Mouse (Mus musculus): ENCODE results near the gene Traf2. TPM values are rescaled to one million over a fixed set of nuclear protein-coding genes. Genes with fewer than 3 reads are reported as not detected.

Gene Traf2
- 15.6 TPM for polyA plus RNA-seq (2014; fragmentation: Illumina TruSeq; extraction: RNeasy Lipid Tissue Mini Kit (QIAGEN cat#74804); ENCODE audit: low read depth, low replicate concordance)

DNA sequence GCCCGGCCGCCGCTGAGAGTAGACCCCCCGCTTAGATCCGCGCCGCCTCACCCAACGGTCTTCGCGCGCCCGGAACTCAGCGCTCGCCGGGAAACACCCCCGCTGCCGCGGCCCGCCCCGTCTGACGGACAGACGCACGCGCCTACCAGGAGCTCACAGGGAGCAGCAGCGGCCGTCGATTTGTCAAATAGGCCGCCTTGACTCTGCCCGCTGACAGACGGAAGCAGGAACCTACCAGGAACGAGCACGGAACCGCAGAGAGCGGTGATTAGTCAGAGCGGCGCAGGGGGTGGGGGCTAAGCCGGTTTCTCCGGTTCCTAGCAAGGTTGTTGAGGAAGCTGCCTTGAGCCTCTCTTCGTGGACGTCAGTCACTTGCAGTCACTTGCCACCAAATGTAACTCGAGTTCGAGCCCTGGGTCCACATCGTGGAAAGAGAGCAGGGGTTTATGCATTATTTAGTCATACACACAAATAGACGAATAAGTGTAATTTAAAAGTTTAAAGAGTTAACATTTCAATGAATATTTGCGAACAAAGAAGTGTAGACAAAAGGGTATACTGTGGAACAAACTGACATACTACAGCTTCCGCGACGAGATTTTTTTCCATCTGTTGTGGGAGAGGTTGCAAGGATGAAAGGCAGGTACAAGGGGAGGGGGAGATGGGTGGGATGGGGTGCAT, at the start of gene Traf2:
Gene Traf2, minus strand, starts transcription at position 130 of the 681 bp plus-strand sequence.

DNA sequence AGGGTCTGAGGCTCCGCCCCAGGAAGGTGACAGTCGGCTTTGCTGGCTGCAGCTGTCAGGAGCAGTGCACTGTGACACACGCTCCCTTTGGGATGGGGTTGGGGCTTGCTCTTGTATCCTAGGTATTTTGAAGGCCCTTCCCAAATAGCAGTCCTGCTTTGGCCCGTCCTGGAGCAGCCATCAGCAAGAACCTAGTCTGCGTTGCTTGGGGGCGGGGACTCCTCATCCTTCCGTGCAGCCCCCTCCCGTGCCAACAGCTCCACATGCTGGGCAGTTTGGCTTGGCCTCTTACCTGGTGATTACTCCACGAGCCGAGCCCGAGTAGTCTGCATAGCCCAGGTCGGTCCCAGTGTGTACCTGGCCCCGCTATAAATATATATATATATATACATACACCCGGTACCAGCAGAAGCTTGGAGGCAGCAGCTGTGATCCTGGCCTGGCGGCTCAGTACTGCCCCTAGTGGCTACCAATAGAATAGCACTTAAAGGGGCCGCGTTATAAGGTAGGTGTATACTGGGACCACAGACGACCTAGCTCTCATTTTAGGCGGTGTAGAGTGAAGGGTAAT, 34.6 kb upstream of the Traf2 start, which contains the start of gene Ajm1:
Gene Ajm1, minus strand, starts transcription at position 464 of the 571 bp plus-strand sequence.

DNA sequence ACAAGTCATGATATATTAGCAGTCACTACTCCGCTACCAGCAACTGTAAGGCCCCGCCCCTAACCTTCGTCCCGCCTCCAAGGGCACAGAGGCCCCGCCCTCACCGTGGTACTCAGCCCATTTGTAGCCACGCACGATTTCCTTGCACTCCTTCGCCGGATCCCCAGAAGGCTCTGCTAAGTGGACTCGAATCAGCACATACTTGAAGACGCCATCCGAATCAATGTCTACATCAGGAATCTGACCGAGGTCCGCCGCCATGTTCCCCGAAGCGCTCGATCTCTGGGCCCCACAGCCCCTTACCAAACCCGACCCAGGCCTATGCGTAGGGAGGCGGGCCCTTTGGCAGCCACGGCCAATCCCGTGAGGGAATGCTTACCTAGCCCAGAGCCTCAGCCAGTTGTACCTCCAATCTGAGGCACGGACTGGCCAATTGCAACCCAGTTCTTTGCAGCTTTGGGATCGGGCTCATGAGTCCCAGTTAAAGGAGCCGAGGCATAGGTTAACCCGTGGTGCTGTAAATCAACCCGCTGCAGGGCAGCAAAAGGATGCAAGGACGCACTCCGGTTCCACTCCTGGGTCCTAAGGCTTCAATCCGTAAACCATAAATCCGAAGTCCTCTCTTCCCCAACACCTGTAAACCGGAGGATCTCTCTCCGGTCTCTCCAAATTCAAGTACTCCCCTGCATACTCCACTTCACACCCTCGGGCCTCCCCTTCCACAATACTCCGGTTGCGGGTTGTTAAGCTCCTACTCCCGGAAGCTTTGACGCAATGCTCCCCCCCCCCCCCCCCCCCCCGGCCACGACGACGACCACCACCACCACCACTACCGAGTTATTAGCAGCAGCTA, 28.1 kb upstream of the Traf2 start, which contains the start of the genes Mamdc4 and Phpt1:
Gene Mamdc4, minus strand, starts transcription at position 267 of the 853 bp plus-strand sequence.
Gene Phpt1, minus strand, starts transcription at position 646 of the 853 bp plus-strand sequence.

DNA sequence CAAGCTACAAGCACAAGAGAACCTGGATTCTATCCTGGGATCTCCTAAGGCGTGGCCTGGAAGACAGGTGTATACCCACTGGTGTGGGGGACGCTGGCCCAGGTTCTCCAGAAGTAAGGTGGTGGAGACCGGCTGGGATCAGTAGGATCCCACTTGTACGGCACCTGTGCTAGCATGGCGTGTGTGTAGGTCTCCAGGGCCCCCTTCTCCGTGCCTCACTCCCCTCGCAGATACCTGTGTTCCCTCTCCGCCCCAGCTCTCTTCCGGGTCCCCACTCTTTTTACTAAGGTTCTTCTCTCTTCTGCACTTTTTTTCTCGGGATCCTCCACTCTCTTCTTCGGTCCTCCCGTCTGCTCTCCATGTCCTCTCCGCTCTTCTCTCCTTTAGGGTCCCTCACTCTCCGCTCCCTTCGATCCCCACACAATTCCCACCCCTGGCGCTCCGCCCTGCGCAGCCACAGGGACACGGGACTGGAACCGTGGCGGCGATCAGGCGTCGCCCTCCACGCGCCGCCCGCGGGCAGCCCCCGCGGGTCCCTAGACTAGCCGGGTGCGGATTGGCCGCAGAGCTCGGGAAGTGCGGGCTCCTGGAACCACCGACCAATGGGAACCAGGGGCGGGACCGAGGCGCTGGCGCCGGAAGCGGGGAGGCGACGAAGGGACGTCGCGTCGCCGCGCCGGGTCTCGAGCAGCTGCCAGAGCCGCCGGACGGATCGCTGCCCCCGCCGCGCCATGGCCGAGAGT, 10.7 kb upstream of the Traf2 start, which contains the start of gene Edf1:
Gene Edf1, plus strand, starts transcription at position 627 of the 743 bp plus-strand sequence.

DNA sequence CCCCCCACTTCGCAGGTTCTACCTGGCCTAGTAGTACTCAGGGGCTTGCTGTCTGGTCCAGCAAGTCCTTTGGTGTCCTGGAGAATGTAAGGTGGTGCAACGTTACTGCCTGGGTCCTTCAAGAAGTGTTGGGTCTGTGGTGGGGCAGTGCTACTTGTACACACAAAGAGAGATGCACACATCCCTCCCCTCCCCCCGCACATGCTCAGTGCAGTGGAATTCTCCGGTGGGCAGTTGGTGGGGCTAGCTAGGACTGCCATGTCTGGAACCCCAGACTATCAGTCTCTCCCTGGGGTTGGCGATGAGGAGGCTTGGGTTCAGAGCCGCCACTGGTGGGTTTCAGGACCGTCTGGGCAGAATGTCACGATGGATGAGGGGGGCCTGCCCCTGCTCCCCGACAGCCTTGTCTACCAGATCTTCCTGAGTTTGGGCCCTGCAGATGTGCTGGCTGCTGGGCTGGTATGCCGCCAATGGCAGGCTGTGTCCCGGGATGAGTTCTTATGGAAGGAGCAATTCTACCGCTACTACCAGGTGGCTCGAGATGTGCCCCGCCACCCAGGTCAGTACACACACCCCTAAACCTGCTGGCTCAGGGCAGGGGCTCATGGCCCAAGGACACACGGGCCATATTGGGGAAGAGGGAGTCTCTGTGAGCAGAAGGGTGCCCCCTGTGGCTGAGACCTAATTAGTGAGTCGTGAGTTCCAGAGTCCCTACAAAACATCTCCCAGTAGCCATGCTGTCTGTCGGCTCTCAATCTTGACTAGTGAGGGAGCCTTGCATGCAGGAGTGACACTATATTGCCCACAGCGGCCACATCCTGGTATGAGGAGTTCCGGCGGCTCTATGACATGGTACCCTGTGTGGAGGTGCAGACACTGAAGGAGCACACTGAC, 44.9 kb downstream of the Traf2 start, which contains the start of gene C8g:
Gene C8g, minus strand, starts transcription at position 127 of the 894 bp plus-strand sequence.

DNA sequence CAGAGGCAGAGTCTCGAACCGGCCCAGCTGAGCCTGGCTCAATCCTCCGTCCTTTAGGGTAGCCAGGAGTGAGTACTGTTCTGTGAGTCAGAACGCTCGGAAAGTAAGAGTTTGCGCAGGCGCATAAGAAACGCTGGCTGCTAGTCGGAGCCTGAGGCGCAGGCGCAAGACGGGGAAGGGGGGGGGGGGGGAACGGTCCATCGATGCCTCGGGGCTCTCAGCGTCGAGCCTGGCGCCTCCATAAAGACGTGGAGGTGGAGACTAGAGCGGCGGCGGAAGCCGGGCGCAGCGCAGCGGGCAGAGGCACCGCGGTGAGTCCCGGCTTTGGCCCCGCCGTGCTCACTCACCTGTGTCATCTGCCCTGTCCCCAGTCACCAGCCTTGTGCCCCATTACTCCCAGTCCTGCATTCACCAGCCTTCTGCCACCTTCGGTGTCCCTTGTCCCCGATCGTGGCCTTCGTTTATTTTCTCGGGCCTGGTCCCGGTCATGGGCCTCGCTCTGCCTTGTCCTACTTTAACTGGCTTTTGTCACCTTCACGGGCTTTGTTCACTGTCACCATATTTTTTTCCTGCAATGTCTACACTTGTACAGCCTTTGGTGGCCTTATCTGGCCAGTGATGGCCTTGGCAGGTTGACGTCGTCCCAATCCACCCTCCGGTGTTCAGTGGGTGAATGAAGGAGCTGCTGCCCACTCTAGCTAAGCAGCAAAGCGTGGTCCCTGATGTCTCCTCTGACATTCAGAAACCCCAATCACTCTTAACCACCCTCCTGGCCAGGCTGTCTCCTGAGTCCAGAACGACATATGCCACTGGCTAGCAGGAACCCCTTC, 45.9 kb downstream of the Traf2 start, which contains the start of gene Fbxw5:
Gene Fbxw5, plus strand, starts transcription at position 175 of the 830 bp plus-strand sequence.

DNA sequence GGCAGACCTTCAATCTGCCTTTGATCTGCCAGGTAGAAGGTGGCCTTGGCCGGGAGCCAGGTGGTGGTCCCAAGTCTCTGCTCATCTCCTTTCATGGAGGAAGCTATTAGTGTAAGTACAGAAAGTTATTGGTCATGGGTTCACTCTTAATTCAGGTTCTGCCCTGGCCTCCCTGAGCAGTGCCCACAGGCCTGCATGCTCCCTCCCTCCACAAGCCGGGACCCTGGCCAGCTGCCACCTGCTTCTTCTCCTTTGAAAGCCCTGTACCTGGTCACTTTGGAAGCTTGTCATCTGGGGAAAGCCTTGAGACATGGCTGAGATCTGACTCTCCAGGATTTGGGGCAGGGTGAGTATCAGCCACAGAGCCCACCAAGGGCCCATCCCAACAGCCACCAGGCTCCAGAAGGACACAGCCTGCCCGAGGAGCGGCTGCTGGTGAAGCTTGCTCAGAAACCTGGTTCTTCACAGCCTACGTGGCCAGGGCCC, 53.2 kb downstream of the Traf2 start, which contains the start of gene Lcn12:
Gene Lcn12, minus strand, starts transcription at position 436 of the 486 bp plus-strand sequence.

DNA sequence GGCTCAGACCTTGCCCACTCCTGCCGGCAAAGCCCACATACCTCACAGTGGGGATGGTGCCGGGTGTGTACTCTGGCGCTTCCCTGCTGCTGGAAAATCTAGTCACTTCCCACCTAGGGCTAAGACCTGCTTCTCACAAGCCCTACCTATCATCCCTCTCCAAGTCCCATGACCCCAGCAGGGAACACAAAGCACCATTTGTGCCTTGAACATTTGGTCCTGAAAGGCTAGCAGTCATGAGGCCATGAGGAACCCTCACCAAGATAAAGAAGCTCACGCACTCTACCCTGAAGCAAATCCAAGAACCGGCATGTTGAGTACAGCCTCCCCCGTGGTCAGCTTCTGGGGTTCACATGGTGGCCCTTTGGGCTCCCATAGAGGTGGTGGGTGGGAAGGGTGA, 76.8 kb downstream of the Traf2 start, which contains the start of gene Ptgds:
Gene Ptgds, minus strand, starts transcription at position 78 of the 400 bp plus-strand sequence.

Other genes starting within 250 kb of the Traf2 start
- gene Grin1, start 227.8 kb downstream of the Traf2 start, polyA plus RNA-seq (2014; fragmentation: Illumina TruSeq; extraction: RNeasy Lipid Tissue Mini Kit (QIAGEN cat#74804); ENCODE audit: low read depth, low replicate concordance) = not detected
- 44.1 TPM for gene Man1b1, start 214.6 kb downstream of the Traf2 start, polyA plus RNA-seq (2014; fragmentation: Illumina TruSeq; extraction: RNeasy Lipid Tissue Mini Kit (QIAGEN cat#74804); ENCODE audit: low read depth, low replicate concordance)
- gene Dpp7, start 190.6 kb downstream of the Traf2 start, polyA plus RNA-seq (2014; fragmentation: Illumina TruSeq; extraction: RNeasy Lipid Tissue Mini Kit (QIAGEN cat#74804); ENCODE audit: low read depth, low replicate concordance) = 15.5 TPM
- gene Uap1l1, start 181.3 kb downstream of the Traf2 start, polyA plus RNA-seq (2014; fragmentation: Illumina TruSeq; extraction: RNeasy Lipid Tissue Mini Kit (QIAGEN cat#74804); ENCODE audit: low read depth, low replicate concordance) = 26.4 TPM
- 1.5 TPM for gene Sapcd2, start 174.6 kb downstream of the Traf2 start, polyA plus RNA-seq (2014; fragmentation: Illumina TruSeq; extraction: RNeasy Lipid Tissue Mini Kit (QIAGEN cat#74804); ENCODE audit: low read depth, low replicate concordance)
- 47.9 TPM for gene Entpd2, start 151.1 kb downstream of the Traf2 start, polyA plus RNA-seq (2014; fragmentation: Illumina TruSeq; extraction: RNeasy Lipid Tissue Mini Kit (QIAGEN cat#74804); ENCODE audit: low read depth, low replicate concordance)
- gene Npdc1, start 147.6 kb downstream of the Traf2 start, polyA plus RNA-seq (2014; fragmentation: Illumina TruSeq; extraction: RNeasy Lipid Tissue Mini Kit (QIAGEN cat#74804); ENCODE audit: low read depth, low replicate concordance) = 94.7 TPM
- 0.61 TPM for gene Fut7, start 123.7 kb downstream of the Traf2 start, polyA plus RNA-seq (2014; fragmentation: Illumina TruSeq; extraction: RNeasy Lipid Tissue Mini Kit (QIAGEN cat#74804); ENCODE audit: low read depth, low replicate concordance)
- 204 TPM for gene Abca2, start 118.2 kb downstream of the Traf2 start, polyA plus RNA-seq (2014; fragmentation: Illumina TruSeq; extraction: RNeasy Lipid Tissue Mini Kit (QIAGEN cat#74804); ENCODE audit: low read depth, low replicate concordance)
- 34.4 TPM for gene Clic3, start 90.1 kb downstream of the Traf2 start, polyA plus RNA-seq (2014; fragmentation: Illumina TruSeq; extraction: RNeasy Lipid Tissue Mini Kit (QIAGEN cat#74804); ENCODE audit: low read depth, low replicate concordance)
- gene Paxx, start 85.8 kb downstream of the Traf2 start, polyA plus RNA-seq (2014; fragmentation: Illumina TruSeq; extraction: RNeasy Lipid Tissue Mini Kit (QIAGEN cat#74804); ENCODE audit: low read depth, low replicate concordance) = 79.8 TPM
- gene Ptgds, start 76.9 kb downstream of the Traf2 start, polyA plus RNA-seq (2014; fragmentation: Illumina TruSeq; extraction: RNeasy Lipid Tissue Mini Kit (QIAGEN cat#74804); ENCODE audit: low read depth, low replicate concordance) = 1,188 TPM
- 383 TPM for gene Lcn12, start 53.0 kb downstream of the Traf2 start, polyA plus RNA-seq (2014; fragmentation: Illumina TruSeq; extraction: RNeasy Lipid Tissue Mini Kit (QIAGEN cat#74804); ENCODE audit: low read depth, low replicate concordance)
- gene Fbxw5, start 46.2 kb downstream of the Traf2 start, polyA plus RNA-seq (2014; fragmentation: Illumina TruSeq; extraction: RNeasy Lipid Tissue Mini Kit (QIAGEN cat#74804); ENCODE audit: low read depth, low replicate concordance) = 74.6 TPM
- 7.2 TPM for gene C8g, start 45.2 kb downstream of the Traf2 start, polyA plus RNA-seq (2014; fragmentation: Illumina TruSeq; extraction: RNeasy Lipid Tissue Mini Kit (QIAGEN cat#74804); ENCODE audit: low read depth, low replicate concordance)
- 250 TPM for gene Edf1, start 10.9 kb upstream of the Traf2 start, polyA plus RNA-seq (2014; fragmentation: Illumina TruSeq; extraction: RNeasy Lipid Tissue Mini Kit (QIAGEN cat#74804); ENCODE audit: low read depth, low replicate concordance)
- gene Mamdc4, start 27.9 kb upstream of the Traf2 start, polyA plus RNA-seq (2014; fragmentation: Illumina TruSeq; extraction: RNeasy Lipid Tissue Mini Kit (QIAGEN cat#74804); ENCODE audit: low read depth, low replicate concordance) = 1.1 TPM
- gene Phpt1, start 28.3 kb upstream of the Traf2 start, polyA plus RNA-seq (2014; fragmentation: Illumina TruSeq; extraction: RNeasy Lipid Tissue Mini Kit (QIAGEN cat#74804); ENCODE audit: low read depth, low replicate concordance) = 65.3 TPM
- 1.7 TPM for gene Ajm1, start 34.8 kb upstream of the Traf2 start, polyA plus RNA-seq (2014; fragmentation: Illumina TruSeq; extraction: RNeasy Lipid Tissue Mini Kit (QIAGEN cat#74804); ENCODE audit: low read depth, low replicate concordance)
- 69.7 TPM for gene Rabl6, start 61.6 kb upstream of the Traf2 start, polyA plus RNA-seq (2014; fragmentation: Illumina TruSeq; extraction: RNeasy Lipid Tissue Mini Kit (QIAGEN cat#74804); ENCODE audit: low read depth, low replicate concordance)
- 7.2 TPM for gene Ccdc183, start 70.7 kb upstream of the Traf2 start, polyA plus RNA-seq (2014; fragmentation: Illumina TruSeq; extraction: RNeasy Lipid Tissue Mini Kit (QIAGEN cat#74804); ENCODE audit: low read depth, low replicate concordance)
- gene Tmem141, start 75.1 kb upstream of the Traf2 start, polyA plus RNA-seq (2014; fragmentation: Illumina TruSeq; extraction: RNeasy Lipid Tissue Mini Kit (QIAGEN cat#74804); ENCODE audit: low read depth, low replicate concordance) = 48.8 TPM
- gene Fcna, start 81.1 kb upstream of the Traf2 start, polyA plus RNA-seq (2014; fragmentation: Illumina TruSeq; extraction: RNeasy Lipid Tissue Mini Kit (QIAGEN cat#74804); ENCODE audit: low read depth, low replicate concordance) = 41.5 TPM
- 6,740 TPM for gene Lcn8, start 106.2 kb upstream of the Traf2 start, polyA plus RNA-seq (2014; fragmentation: Illumina TruSeq; extraction: RNeasy Lipid Tissue Mini Kit (QIAGEN cat#74804); ENCODE audit: low read depth, low replicate concordance)
- 8,551 TPM for gene Lcn5, start 111.0 kb upstream of the Traf2 start, polyA plus RNA-seq (2014; fragmentation: Illumina TruSeq; extraction: RNeasy Lipid Tissue Mini Kit (QIAGEN cat#74804); ENCODE audit: low read depth, low replicate concordance)
- 653 TPM for gene Lcn6, start 129.8 kb upstream of the Traf2 start, polyA plus RNA-seq (2014; fragmentation: Illumina TruSeq; extraction: RNeasy Lipid Tissue Mini Kit (QIAGEN cat#74804); ENCODE audit: low read depth, low replicate concordance)
- 827 TPM for gene Lcn10, start 135.8 kb upstream of the Traf2 start, polyA plus RNA-seq (2014; fragmentation: Illumina TruSeq; extraction: RNeasy Lipid Tissue Mini Kit (QIAGEN cat#74804); ENCODE audit: low read depth, low replicate concordance)
- 28.7 TPM for gene Obp2a, start 153.1 kb upstream of the Traf2 start, polyA plus RNA-seq (2014; fragmentation: Illumina TruSeq; extraction: RNeasy Lipid Tissue Mini Kit (QIAGEN cat#74804); ENCODE audit: low read depth, low replicate concordance)
- gene Bmyc, start 159.8 kb upstream of the Traf2 start, polyA plus RNA-seq (2014; fragmentation: Illumina TruSeq; extraction: RNeasy Lipid Tissue Mini Kit (QIAGEN cat#74804); ENCODE audit: low read depth, low replicate concordance) = 235 TPM
- 0.82 TPM for gene Obp2b, start 190.1 kb upstream of the Traf2 start, polyA plus RNA-seq (2014; fragmentation: Illumina TruSeq; extraction: RNeasy Lipid Tissue Mini Kit (QIAGEN cat#74804); ENCODE audit: low read depth, low replicate concordance)
- not detected for gene Lcn3, start 218.6 kb upstream of the Traf2 start, polyA plus RNA-seq (2014; fragmentation: Illumina TruSeq; extraction: RNeasy Lipid Tissue Mini Kit (QIAGEN cat#74804); ENCODE audit: low read depth, low replicate concordance)
- gene Lcn11, start 230.1 kb upstream of the Traf2 start, polyA plus RNA-seq (2014; fragmentation: Illumina TruSeq; extraction: RNeasy Lipid Tissue Mini Kit (QIAGEN cat#74804); ENCODE audit: low read depth, low replicate concordance) = not detected
- gene Gm13539, start 235.3 kb upstream of the Traf2 start, polyA plus RNA-seq (2014; fragmentation: Illumina TruSeq; extraction: RNeasy Lipid Tissue Mini Kit (QIAGEN cat#74804); ENCODE audit: low read depth, low replicate concordance) = not detected

Data from adipose tissue, adult 10 weeks (tissue).